In genomic region chr8:111801456-111801855, GRCm38 (mm10) we compare ENCODE assay signal across 9 mouse cellular contexts. TPM values are rescaled to one million over a fixed set of nuclear protein-coding genes. Genes with fewer than 3 reads are reported as not detected.
DNase-seq lines count a peak whose midpoint lies in the region; ATAC-seq and TF ChIP-seq lines count a peak whose summit lies in the region.
"Had no signal": no experiment of that assay in that cellular context is flagged by ENCODE, and none has a peak within 500 bp of the region (broad histone marks: within the 10 kb centered on the region; RNA-seq: fewer than 3 reads in every experiment).

No protein-coding gene starts in this region.

- no peaks in the 10 kb centered on the region for H3K9me3 ChIP-seq in intestine, embryonic 15.5 days
- H3K9me3 ChIP-seq: embryonic facial prominence, embryonic 13.5 days; midbrain, embryonic 10.5 days had no signal

- H3K4me3 ChIP-seq in kidney, adult 2 months (ENCODE audit: insufficient read depth, low read depth, low read length) = no peak overlapping the region
- no peak overlapping the region for H3K4me3 ChIP-seq in intestine, embryonic 15.5 days (replicated peaks)
- H3K4me3 ChIP-seq: embryonic facial prominence, embryonic 13.5 days; midbrain, embryonic 10.5 days had no signal

- no peak for TF ChIP-seq CTCF in kidney, adult 2 months (conservative IDR thresholded peaks at IDR 0.05; ENCODE audit: insufficient read depth, insufficient read length, low read depth, low read length)

- peaks cover 7% of the 10 kb centered on the region; the same call in 1 of the 2 replicates for H3K4me1 ChIP-seq in kidney, adult 2 months (ENCODE audit: control insufficient read depth, insufficient read depth, low read length)
- H3K4me1 ChIP-seq in intestine, embryonic 15.5 days (replicated peaks) = 0 out of 2 replicates have a peak, but pooled peaks cover 4% of the 10 kb centered on the region
- H3K4me1 ChIP-seq: midbrain, embryonic 10.5 days had no signal

- 46% methylated on average over 6 of the region's 6 CpGs for WGBS in kidney, adult 2 months
- 43% methylated on average over 6 of the region's 6 CpGs for whole genome bisulfite sequencing in intestine, embryonic 15.5 days

- no peak for ATAC-seq in intestine, embryonic 15.5 days

- no peaks in the 10 kb centered on the region for H3K27me3 ChIP-seq in kidney, adult 2 months (replicated peaks; ENCODE audit: control insufficient read depth, insufficient read depth, low read length)
- H3K27me3 ChIP-seq in intestine, embryonic 15.5 days (replicated peaks) = no peaks in the 10 kb centered on the region
- H3K27me3 ChIP-seq: embryonic facial prominence, embryonic 13.5 days had no signal

- H3K9ac ChIP-seq in intestine, embryonic 15.5 days = no peak overlapping the region
- H3K9ac ChIP-seq: embryonic facial prominence, embryonic 13.5 days had no signal

- peak; percentile 50 for DNase-seq in kidney, adult 2 months
- DNase-seq in kidney, postnatal 36 days = no peak
- DNase-seq in 416B (ENCODE audit: low read depth) = peak; percentile 8
- DNase-seq in embryo, embryonic 11 days = peak; percentile 40
- DNase-seq in adrenal gland, adult 18-20 months (ENCODE audit: low spot score in 2 of 2) = no peak
- no peak for DNase-seq in spleen, adult 18-20 months

- H3K4me2 ChIP-seq in intestine, embryonic 15.5 days (replicated peaks) = no peak overlapping the region
- H3K4me2 ChIP-seq: embryonic facial prominence, embryonic 13.5 days had no signal

- H3K36me3 ChIP-seq in kidney, adult 2 months (ENCODE audit: control insufficient read depth, insufficient read depth, low read length) = no peaks in the 10 kb centered on the region
- no peaks in the 10 kb centered on the region for H3K36me3 ChIP-seq in intestine, embryonic 15.5 days

- no peak overlapping the region for H3K27ac ChIP-seq in kidney, adult 2 months (ENCODE audit: insufficient read depth, low read depth, low read length)
- peak overlapping the region; percentile 29; the same call in 1 of the 2 replicates for H3K27ac ChIP-seq in intestine, embryonic 15.5 days
- H3K27ac ChIP-seq: embryonic facial prominence, embryonic 13.5 days; midbrain, embryonic 10.5 days had no signal

- TF ChIP-seq POLR2A in kidney, adult 2 months (IDR thresholded peaks at IDR 0.05; ENCODE audit: low read depth, low read length) = no peak

RNA-seq across cellular contexts. Expression of gene Cfdp1, which starts 52.6 kb away (rescaled TPM):
- polyA plus RNA-seq in kidney, adult 2 months (2012; rRNA removed) = 7.2 and 12.5 TPM in 2 replicates
- 182 and 187 TPM in 2 replicates for polyA plus RNA-seq in intestine, embryonic 15.5 days (2015; fragmentation: Nextera tagmentation; extraction: Ambion mirVana)
- total RNA-seq in adrenal gland, adult 18-20 months (2021) = 10 to 100 TPM; 68.2 to 77.9 TPM

RNA-seq across cellular contexts. Expression of gene Bcar1, which starts 57.8 kb away (rescaled TPM):
- 115 and 137 TPM in 2 replicates for polyA plus RNA-seq in kidney, adult 2 months (2012; rRNA removed)
- 40.8 and 44.2 TPM in 2 replicates for polyA plus RNA-seq in intestine, embryonic 15.5 days (2015; fragmentation: Nextera tagmentation; extraction: Ambion mirVana)
- total RNA-seq in adrenal gland, adult 18-20 months (2021) = 100 to 1,000 TPM in 1 of 2 experiments, 10 to 100 TPM in 1; 83.9 to 120 TPM

Comparison
In these comparisons a context has a peak if more than half of its experiments do, and no peak if none do; other contexts are left out.
1. DNase-seq: peak in kidney, adult 2 months (single experiment), 416B (single experiment) and embryo, embryonic 11 days (single experiment); none in kidney, postnatal 36 days (0 of 2), adrenal gland, adult 18-20 months (0 of 2) and spleen, adult 18-20 months (0 of 2).
2. RNA of gene Cfdp1, which starts 52.6 kb away (polyA plus RNA-seq): 182 to 187 TPM in intestine, embryonic 15.5 days; 7.2 to 12.5 TPM in kidney, adult 2 months; every median in the first group is over 10 times any median in the second.